Mouse (Mus musculus) C2C12 (cell line): Measurements from ENCODE around the gene Map4k4. TPM values are rescaled to one million over a fixed set of nuclear protein-coding genes. Genes with fewer than 3 reads are reported as not detected.

ENCODE experiments used
- H3K27me3 ChIP-seq: one replicate; pipeline ENCODE4 v1.6.1; 2011; ENCODE audit not compliant: control insufficient read depth, insufficient read depth, insufficient read length
- H3K36me3 ChIP-seq: one replicate; pipeline ENCODE4 v1.6.1; 2011; ENCODE audit not compliant: control insufficient read depth, insufficient read depth
- H3K4me3 ChIP-seq: one replicate; pipeline ENCODE4 v1.5.1; 2011; ENCODE audit warnings: mild to moderate bottlenecking, control low read depth; ENCODE audit not compliant: poor library complexity, insufficient read depth, severe bottlenecking
- H3K79me2 ChIP-seq: one replicate; pipeline ENCODE4 v1.6.1; 2011; ENCODE audit not compliant: control insufficient read depth, insufficient read depth
- H3K79me3 ChIP-seq: one replicate; pipeline ENCODE4 v1.6.1; 2011; ENCODE audit warnings: low read depth, control low read depth
- H3ac ChIP-seq: one replicate; pipeline ENCODE3; 2011; ENCODE audit warnings: low read depth; ENCODE audit not compliant: control insufficient read depth, insufficient read length
- CEBPB ChIP-seq: IDR thresholded peaks from one replicate; pipeline ENCODE4 v1.6.1; 2011; ENCODE audit warnings: low read depth, mild to moderate bottlenecking, control low read depth, moderate library complexity
- CTCF ChIP-seq: IDR thresholded peaks from one replicate; pipeline ENCODE4 v1.5.1; 2011; ENCODE audit not compliant: control insufficient read depth, insufficient read depth, insufficient read length
- FOSL1 ChIP-seq: IDR thresholded peaks from one replicate; pipeline ENCODE4 v1.8.0; 2011; ENCODE audit warnings: mild to moderate bottlenecking, low read length; ENCODE audit not compliant: poor library complexity, insufficient read depth, severe bottlenecking
- MAX ChIP-seq: IDR thresholded peaks from one replicate; pipeline ENCODE4 v1.6.1; 2011; ENCODE audit warnings: mild to moderate bottlenecking, control low read depth
- MYOD1 ChIP-seq: IDR thresholded peaks from one replicate; pipeline ENCODE4 v1.6.1; 2011; ENCODE audit warnings: low read depth; ENCODE audit not compliant: control insufficient read depth, insufficient read length
- MYOG ChIP-seq: IDR thresholded peaks from one replicate; pipeline ENCODE4 v1.6.1; 2011; ENCODE audit not compliant: control insufficient read depth, insufficient read length; ENCODE audit errors: extremely low read depth
- USF1 ChIP-seq: IDR thresholded peaks from one replicate; pipeline ENCODE4 v1.6.1; 2011; ENCODE audit warnings: low read depth, mild to moderate bottlenecking, control low read depth, moderate library complexity
- polyA plus RNA-seq: library from polyadenylated mRNA; unstranded; fragments of >200 nt; fragmentation: generic; extraction: Trizol; gene quantifications from one replicate; pipeline ENCODE4 v1.2.1, GENCODE M21; 2012; ENCODE audit warnings: missing spikeins

Gene Map4k4
- polyA plus RNA-seq, 1 experiment = 141 TPM

- H3ac ChIP-seq = no peak overlapping the region
- no peak overlapping the region for H3K4me3 ChIP-seq
- peaks cover 100% of the 10 kb centered on the region for H3K79me3 ChIP-seq
- no peaks in the 10 kb centered on the region for H3K36me3 ChIP-seq
- H3K79me2 ChIP-seq = peaks cover 100% of the 10 kb centered on the region
- no peak for TF ChIP-seq MYOG
- no peak for TF ChIP-seq CEBPB
- TF ChIP-seq FOSL1 = no peak
- peak; percentile 11 for TF ChIP-seq MYOD1
- H3K27me3 ChIP-seq = no peaks in the 10 kb centered on the region
These were observed 40.8 kb downstream of the Map4k4 start for GRCm38 (mm10) chr1:39941237-39942179.

GRCm38 (mm10) chr1:39942935-39943334 is 42.2 kb downstream of the Map4k4 start:
- Histone ChIP-seq H3K4me3 (no peak overlapping the region), H3ac (no peak overlapping the region), H3K79me3 (peaks cover 100% of the 10 kb centered on the region), H3K79me2 (peaks cover 100% of the 10 kb centered on the region), H3K36me3 (no peaks in the 10 kb centered on the region), H3K27me3 (no peaks in the 10 kb centered on the region)
- no peak for TF ChIP-seq MYOG
- no peak for TF ChIP-seq MAX
- no peak for TF ChIP-seq CEBPB
- no peak for TF ChIP-seq USF1
- TF ChIP-seq FOSL1 = no peak
- no peak for TF ChIP-seq CTCF
- no peak for TF ChIP-seq MYOD1

- Histone ChIP-seq H3K79me3 (peaks cover 100% of the 10 kb centered on the region), H3K4me3 (no peak overlapping the region), H3K79me2 (peaks cover 100% of the 10 kb centered on the region), H3K36me3 (no peaks in the 10 kb centered on the region), H3ac (no peak overlapping the region), H3K27me3 (no peaks in the 10 kb centered on the region)
- no peak for TF ChIP-seq FOSL1
- no peak for TF ChIP-seq CEBPB
- no peak for TF ChIP-seq CTCF
- TF ChIP-seq MYOD1 = no peak
- no peak for TF ChIP-seq MAX
- no peak for TF ChIP-seq MYOG
- no peak for TF ChIP-seq USF1
These were observed 43.7 kb downstream of the Map4k4 start for GRCm38 (mm10) chr1:39944306-39944971.

GRCm38 (mm10) chr1:39944972-39945323 is 44.2 kb downstream of the Map4k4 start:
- Histone ChIP-seq H3K79me2 (peaks cover 100% of the 10 kb centered on the region), H3K79me3 (peaks cover 100% of the 10 kb centered on the region), H3ac (no peak overlapping the region), H3K36me3 (no peaks in the 10 kb centered on the region), H3K27me3 (no peaks in the 10 kb centered on the region), H3K4me3 (no peak overlapping the region)
- TF ChIP-seq CTCF (no peak), MYOG (no peak)

GRCm38 (mm10) chr1:39946391-39946790 is 45.7 kb downstream of the Map4k4 start:
- Histone ChIP-seq H3ac (no peak overlapping the region), H3K4me3 (no peak overlapping the region), H3K36me3 (no peaks in the 10 kb centered on the region), H3K79me3 (peaks cover 100% of the 10 kb centered on the region), H3K79me2 (peaks cover 100% of the 10 kb centered on the region), H3K27me3 (no peaks in the 10 kb centered on the region)
- no peak for TF ChIP-seq FOSL1
- no peak for TF ChIP-seq USF1
- TF ChIP-seq CEBPB = no peak
- no peak for TF ChIP-seq MYOD1
- no peak for TF ChIP-seq MAX
- TF ChIP-seq MYOG = no peak
- TF ChIP-seq CTCF = no peak

- Histone ChIP-seq H3K4me3 (no peak overlapping the region), H3K79me3 (peaks cover 100% of the 10 kb centered on the region), H3K79me2 (peaks cover 100% of the 10 kb centered on the region), H3K27me3 (no peaks in the 10 kb centered on the region), H3ac (no peak overlapping the region), H3K36me3 (no peaks in the 10 kb centered on the region)
- no peak for TF ChIP-seq MAX
- TF ChIP-seq CEBPB = no peak
These were observed 46.5 kb downstream of the Map4k4 start for GRCm38 (mm10) chr1:39947179-39947578.
